Mouse (Mus musculus): ENCODE data around the gene Fam129c. TPM values are rescaled to one million over a fixed set of nuclear protein-coding genes. Genes with fewer than 3 reads are reported as not detected.

The Fam129c gene
- polyA plus RNA-seq, 1 experiment from 2014 or later = 5.3 TPM

- Histone ChIP-seq H3K4me3 (no peak overlapping the region), H3K4me1 (peaks cover 21% of the 10 kb centered on the region), H3K9ac (no peak overlapping the region), H3K36me3 (peaks cover 30% of the 10 kb centered on the region), H3K27me3 (peaks cover 24% of the 10 kb centered on the region), H3K27ac (no peak overlapping the region), H3K4me2 (replicated peaks) (no peak overlapping the region), H3K9me3 (replicated peaks) (peaks cover 14% of the 10 kb centered on the region)
- WGBS = 89% methylated on average over 9 of the region's 9 CpGs
- ATAC-seq (ENCODE audit: low FRiP score) = no peak
These were observed 29.3 kb downstream of the Fam129c start for GRCm38 (mm10) chr8:71626753-71627152.

GRCm38 (mm10) chr8:71627265-71628099, 30.0 kb downstream of the Fam129c start:
- no peak overlapping the region for H3K9ac ChIP-seq
- no peak overlapping the region for H3K27ac ChIP-seq
- no peak overlapping the region for H3K4me2 ChIP-seq (replicated peaks)
- H3K36me3 ChIP-seq = peaks cover 22% of the 10 kb centered on the region
- ATAC-seq (ENCODE audit: low FRiP score) = no peak
- H3K4me3 ChIP-seq = no peak overlapping the region
- peaks cover 21% of the 10 kb centered on the region for H3K4me1 ChIP-seq
- peaks cover 7% of the 10 kb centered on the region for H3K9me3 ChIP-seq (replicated peaks)
- 49% methylated on average over 9 of the region's 9 CpGs for WGBS
- peaks cover 28% of the 10 kb centered on the region for H3K27me3 ChIP-seq

- Histone ChIP-seq H3K36me3 (peaks cover 20% of the 10 kb centered on the region), H3K4me3 (peak overlapping the region; percentile 49), H3K27ac (peak overlapping the region; percentile 73), H3K9me3 (replicated peaks) (no peaks in the 10 kb centered on the region; the same call in none of the 2 replicates), H3K27me3 (peaks cover 38% of the 10 kb centered on the region), H3K9ac (peak overlapping the region; percentile 65), H3K4me2 (replicated peaks) (peak overlapping the region; percentile 71), H3K4me1 (peaks cover 21% of the 10 kb centered on the region)
- ATAC-seq (ENCODE audit: low FRiP score) = no peak
- 9% methylated on average over 16 of the region's 16 CpGs for WGBS
These were observed 31.1 kb downstream of the Fam129c start for GRCm38 (mm10) chr8:71628396-71629095.

GRCm38 (mm10) chr8:71629096-71629697, 31.7 kb downstream of the Fam129c start:
- Histone ChIP-seq H3K9me3 (replicated peaks) (no peaks in the 10 kb centered on the region; the same call in none of the 2 replicates), H3K27me3 (peaks cover 45% of the 10 kb centered on the region), H3K4me1 (peaks cover 22% of the 10 kb centered on the region), H3K4me3 (peak overlapping the region; percentile 49), H3K36me3 (peaks cover 13% of the 10 kb centered on the region), H3K9ac (peak overlapping the region; percentile 65), H3K27ac (peak overlapping the region; percentile 73), H3K4me2 (replicated peaks) (peak overlapping the region; percentile 71)
- under 1% methylated on average over 54 of the region's 55 CpGs for WGBS
- peak; percentile 86 for ATAC-seq (ENCODE audit: low FRiP score)

- Histone ChIP-seq H3K27ac (peak overlapping the region; percentile 73; the same call in 1 of the 2 replicates), H3K9me3 (replicated peaks) (no peaks in the 10 kb centered on the region; the same call in none of the 2 replicates), H3K4me3 (peak overlapping the region; percentile 49), H3K27me3 (peaks cover 51% of the 10 kb centered on the region), H3K4me1 (peaks cover 26% of the 10 kb centered on the region), H3K9ac (peak overlapping the region; percentile 32; the same call in 1 of the 2 replicates), H3K4me2 (replicated peaks) (peak overlapping the region; percentile 71), H3K36me3 (peaks cover 8% of the 10 kb centered on the region)
- 5% methylated on average over 25 of the region's 25 CpGs for WGBS
- peak; percentile 45 for ATAC-seq (ENCODE audit: low FRiP score)
These were observed 32.3 kb downstream of the Fam129c start for GRCm38 (mm10) chr8:71629781-71630212.

- H3K27ac ChIP-seq = no peak overlapping the region
- 90% methylated on average over 6 of the region's 6 CpGs for WGBS
- peaks cover 26% of the 10 kb centered on the region for H3K4me1 ChIP-seq
- H3K36me3 ChIP-seq = peaks cover 8% of the 10 kb centered on the region
- peaks cover 61% of the 10 kb centered on the region for H3K27me3 ChIP-seq
- H3K4me3 ChIP-seq = no peak overlapping the region
- H3K4me2 ChIP-seq (replicated peaks) = no peak overlapping the region
- no peak for ATAC-seq (ENCODE audit: low FRiP score)
- H3K9me3 ChIP-seq (replicated peaks) = no peaks in the 10 kb centered on the region; the same call in none of the 2 replicates
- no peak overlapping the region for H3K9ac ChIP-seq
These were observed 33.3 kb downstream of the Fam129c start for GRCm38 (mm10) chr8:71630761-71631160.

- H3K27me3 ChIP-seq = peaks cover 67% of the 10 kb centered on the region
- ATAC-seq (ENCODE audit: low FRiP score) = no peak
These were observed 34.4 kb downstream of the Fam129c start for GRCm38 (mm10) chr8:71631897-71632296.

GRCm38 (mm10) chr8:71633164-71633563, 35.7 kb downstream of the Fam129c start:
- Histone ChIP-seq H3K9ac (no peak overlapping the region), H3K4me2 (replicated peaks) (no peak overlapping the region), H3K36me3 (peaks cover 8% of the 10 kb centered on the region), H3K27ac (no peak overlapping the region), H3K4me1 (peaks cover 22% of the 10 kb centered on the region), H3K4me3 (no peak overlapping the region), H3K9me3 (replicated peaks) (no peaks in the 10 kb centered on the region; the same call in none of the 2 replicates), H3K27me3 (peaks cover 67% of the 10 kb centered on the region)
- no peak for ATAC-seq (ENCODE audit: low FRiP score)
- WGBS = 10% methylated on average over 16 of the region's 22 CpGs

More at GRCm38 (mm10) chr8:71631897-71632296, 34.4 kb downstream of the Fam129c start:
- no peak overlapping the region for H3K4me3 ChIP-seq
- no peaks in the 10 kb centered on the region; the same call in none of the 2 replicates for H3K9me3 ChIP-seq (replicated peaks)
- WGBS = 55% methylated on average over 2 of the region's 2 CpGs
- no peak overlapping the region for H3K9ac ChIP-seq
- H3K4me1 ChIP-seq = peaks cover 26% of the 10 kb centered on the region
- no peak overlapping the region for H3K27ac ChIP-seq
- no peak overlapping the region for H3K4me2 ChIP-seq (replicated peaks)
- peaks cover 8% of the 10 kb centered on the region for H3K36me3 ChIP-seq

GRCm38 (mm10) chr8:71633981-71634667, 36.7 kb downstream of the Fam129c start:
- Histone ChIP-seq H3K4me3 (peak overlapping the region; percentile 7; the same call in 1 of the 2 replicates), H3K27me3 (peaks cover 73% of the 10 kb centered on the region), H3K4me2 (replicated peaks) (peak overlapping the region; percentile 38), H3K4me1 (peaks cover 15% of the 10 kb centered on the region), H3K9me3 (replicated peaks) (no peaks in the 10 kb centered on the region; the same call in none of the 2 replicates), H3K27ac (no peak overlapping the region), H3K9ac (peak overlapping the region; percentile 48; the same call in 1 of the 2 replicates), H3K36me3 (peaks cover 8% of the 10 kb centered on the region)
- 4% methylated on average over 26 of the region's 26 CpGs for WGBS
- peak; percentile 47 for ATAC-seq (ENCODE audit: low FRiP score)

GRCm38 (mm10) chr8:71637149-71638095, 40.0 kb downstream of the Fam129c start:
- peaks cover 26% of the 10 kb centered on the region for H3K36me3 ChIP-seq
- H3K9ac ChIP-seq = no peak overlapping the region
- H3K27ac ChIP-seq = no peak overlapping the region
- peaks cover 4% of the 10 kb centered on the region; the same call in 1 of the 2 replicates for H3K4me1 ChIP-seq
- no peak overlapping the region for H3K4me2 ChIP-seq (replicated peaks)
- H3K9me3 ChIP-seq (replicated peaks) = no peaks in the 10 kb centered on the region; the same call in none of the 2 replicates
- no peak overlapping the region for H3K4me3 ChIP-seq
- ATAC-seq (ENCODE audit: low FRiP score) = no peak
- 67% methylated on average over 8 of the region's 8 CpGs for WGBS
- H3K27me3 ChIP-seq = peaks cover 50% of the 10 kb centered on the region

Measured in hindbrain, embryonic 12.5 days (tissue).